Mouse (Mus musculus) adrenal gland, adult 8-10 months (tissue): ENCODE results near the gene Chst1. TPM values are rescaled to one million over a fixed set of nuclear protein-coding genes. Genes with fewer than 3 reads are reported as not detected.

ENCODE experiments used
- microRNA-seq, 2 experiments: library from miRNA; unstranded; fragments of <30 nt; microRNA quantifications; one replicate each; pipeline ENCODE4 v1.2.0; 2022
- total RNA-seq, 4 experiments: library from RNA; stranded (reverse); gene quantifications; 2 replicates each; pipeline ENCODE4 v1.2.4; 2022

Chst1 gene
- total RNA-seq, 4 experiments from 2014 or later: 10.3 to 25.3 (median 16.5) TPM

Small RNAs within 50 kb of the gene (microRNA-seq; reads per million reads assigned to microRNA genes)
- gene Mir7221 (0 reads per million in 2 experiments), gene Mir7222 (0 reads per million in 2 experiments)

Other genes starting within 250 kb of the Chst1 start
- gene Pex16, start 225.0 kb upstream of the Chst1 start, total RNA-seq: 100 to 1,000 TPM in 2 of 4 experiments, 10 to 100 TPM in 2; 63.1 to 281 (median 138) TPM
- 1 to 10 TPM in 3 of 4 experiments, under 1 TPM in 1; 0.40 to 4.6 (median 2.1) TPM for gene Large2, start 224.8 kb upstream of the Chst1 start, total RNA-seq
- 10 to 100 TPM in 2 of 4 experiments, 1 to 10 TPM in 2; 8.0 to 18.6 (median 10.3) TPM for gene 1700029I15Rik, start 217.2 kb upstream of the Chst1 start, total RNA-seq
- gene Mapk8ip1, start 198.4 kb upstream of the Chst1 start, total RNA-seq: 10 to 100 TPM; 34.6 to 43.3 (median 38.7) TPM
- gene Cry2, start 165.7 kb upstream of the Chst1 start, total RNA-seq: 10 to 100 TPM; 44.0 to 57.9 (median 47.5) TPM
- gene Slc35c1, start 139.2 kb upstream of the Chst1 start, total RNA-seq: 10 to 100 TPM; 15.7 to 24.0 (median 19.6) TPM